Mouse (Mus musculus): ENCODE measurements around the gene Ryk. TPM values are rescaled to one million over a fixed set of nuclear protein-coding genes. Genes with fewer than 3 reads are reported as not detected.

Gene Ryk
- polyA plus RNA-seq, 1 experiment: 69.2 TPM

- no peak for DNase-seq (ENCODE audit: low spot score)
Measured at GRCm38 (mm10) chr9:102951091-102951994, 116.6 kb downstream of the Ryk start.

- no peak for DNase-seq (ENCODE audit: low spot score)
Measured at GRCm38 (mm10) chr9:102955866-102956265, 121.1 kb downstream of the Ryk start.

Other genes with a start within 250 kb of the Ryk start
- gene Anapc13, start 208.6 kb upstream of the Ryk start, polyA plus RNA-seq (2012; rRNA removed): 206 and 215 TPM in 2 replicates
- 29.3 and 33.9 TPM in 2 replicates for gene Cep63, start 208.4 kb upstream of the Ryk start, polyA plus RNA-seq (2012; rRNA removed)
- gene Amotl2, start 118.2 kb upstream of the Ryk start, polyA plus RNA-seq (2012; rRNA removed): 51.0 and 52.2 TPM in 2 replicates
- gene Slco2a1, start 153.8 kb downstream of the Ryk start, polyA plus RNA-seq (2012; rRNA removed): 4.8 and 7.4 TPM in 2 replicates